Mouse (Mus musculus): ENCODE measurements around the gene Olfr1392. TPM values are rescaled to one million over a fixed set of nuclear protein-coding genes. Genes with fewer than 3 reads are reported as not detected.
"Not testable (repeated sequence)": the region's sequence is repeated elsewhere in the genome, so short reads cannot be mapped to it uniquely, and the experiment has no call there.

Olfr1392 gene
- total RNA-seq, 2 experiments from 2014 or later, result not detected

- peak; percentile 82 for TF ChIP-seq CTCF (IDR thresholded peaks at IDR 0.05)
- H3K4me3 ChIP-seq, result no peak overlapping the region
- intact Hi-C loops (cut with DNase I), result loop anchor here (1.0 kb wide), 1 partner anchor 81 kb away; no protein-coding TSS in a partner anchor
- H3K27ac ChIP-seq, result no peak overlapping the region
- DNase-seq, result peak; percentile 34
Observed at GRCm38 (mm10) chr11:49271334-49271733, 13.7 kb upstream of the Olfr1392 start.

- no peak for TF ChIP-seq CTCF (IDR thresholded peaks at IDR 0.05)
- DNase-seq, result no peak
- H3K4me3 ChIP-seq, result no peak overlapping the region
- intact Hi-C loops (cut with DNase I), result no loop called here
- no peak overlapping the region for H3K27ac ChIP-seq
Observed at GRCm38 (mm10) chr11:49273834-49274519, 11.1 kb upstream of the Olfr1392 start.

- no peak within 1 kb of the TSS for H3K27ac ChIP-seq
- intact Hi-C loops (cut with DNase I), result no loop called here
- no peak for DNase-seq
- TF ChIP-seq CTCF (IDR thresholded peaks at IDR 0.05), result no peak
- no peak within 1 kb of the TSS for H3K4me3 ChIP-seq
Observed at GRCm38 (mm10) chr11:49278222-49278621, 6.9 kb upstream of the Olfr1392 start, which contains the start of gene Olfr1393. TSS of gene Olfr1393 (plus strand) at chr11:49278304.

- no peak for DNase-seq
- Histone ChIP-seq H3K4me3 (no peak overlapping the region), H3K27ac (no peak overlapping the region)
- intact Hi-C loops (cut with DNase I), result no loop called here
- no peak for TF ChIP-seq CTCF (IDR thresholded peaks at IDR 0.05)
Observed at GRCm38 (mm10) chr11:49287251-49287650, 2.2 kb downstream of the Olfr1392 start.

GRCm38 (mm10) chr11:49292777-49293176, 7.7 kb downstream of the Olfr1392 start:
- Histone ChIP-seq H3K27ac (no peak overlapping the region), H3K4me3 (no peak overlapping the region)
- DNase-seq, result no peak
- no peak for TF ChIP-seq CTCF (IDR thresholded peaks at IDR 0.05)
- intact Hi-C loops (cut with DNase I), result no loop called here

- DNase-seq, result no peak
- no peak within 1 kb of the TSS for H3K4me3 ChIP-seq
- H3K27ac ChIP-seq, result no peak within 1 kb of the TSS
- intact Hi-C loops (cut with DNase I), result no loop called here
- TF ChIP-seq CTCF (IDR thresholded peaks at IDR 0.05), result no peak
Observed at GRCm38 (mm10) chr11:49304441-49304840, 19.4 kb downstream of the Olfr1392 start, which contains the start of gene Olfr10. TSS of gene Olfr10 (plus strand) at chr11:49304741.

GRCm38 (mm10) chr11:49308547-49308946, 23.5 kb downstream of the Olfr1392 start:
- intact Hi-C loops (cut with DNase I); H3K27ac ChIP-seq; H3K4me3 ChIP-seq; DNase-seq: not testable (repeated sequence)

- TF ChIP-seq CTCF (IDR thresholded peaks at IDR 0.05), result no peak
- DNase-seq, result no peak
- intact Hi-C loops (cut with DNase I), result no loop called here
Observed at GRCm38 (mm10) chr11:49322442-49322841, 37.4 kb downstream of the Olfr1392 start, which contains the start of gene Olfr1391. TSS of gene Olfr1391 (plus strand) at chr11:49322742.

GRCm38 (mm10) chr11:49326726-49327125, 41.6 kb downstream of the Olfr1392 start:
- Histone ChIP-seq H3K27ac (no peak overlapping the region), H3K4me3 (no peak overlapping the region)
- intact Hi-C loops (cut with DNase I), result no loop called here
- no peak for DNase-seq
- TF ChIP-seq CTCF (IDR thresholded peaks at IDR 0.05), result no peak

More at GRCm38 (mm10) chr11:49322442-49322841, 37.4 kb downstream of the Olfr1392 start, which contains the start of gene Olfr1391:
- no peak within 1 kb of the TSS for H3K4me3 ChIP-seq
- H3K27ac ChIP-seq, result no peak within 1 kb of the TSS

- TF ChIP-seq CTCF (IDR thresholded peaks at IDR 0.05), result no peak
- no peak overlapping the region for H3K4me3 ChIP-seq
- no peak overlapping the region for H3K27ac ChIP-seq
- DNase-seq, result no peak
- intact Hi-C loops (cut with DNase I), result no loop called here
Observed at GRCm38 (mm10) chr11:49329686-49330085, 44.6 kb downstream of the Olfr1392 start.

GRCm38 (mm10) chr11:49334888-49335287, 49.8 kb downstream of the Olfr1392 start, which contains the start of gene Olfr1390:
TSS of gene Olfr1390 (plus strand) at chr11:49335188.
- H3K27ac ChIP-seq, result no peak within 1 kb of the TSS
- no peak within 1 kb of the TSS for H3K4me3 ChIP-seq
- no peak for TF ChIP-seq CTCF (IDR thresholded peaks at IDR 0.05)
- no peak for DNase-seq
- intact Hi-C loops (cut with DNase I), result no loop called here

GRCm38 (mm10) chr11:49337150-49337832, 52.2 kb downstream of the Olfr1392 start:
- Histone ChIP-seq H3K4me3 (no peak overlapping the region), H3K27ac (no peak overlapping the region)
- intact Hi-C loops (cut with DNase I), result no loop called here
- no peak for TF ChIP-seq CTCF (IDR thresholded peaks at IDR 0.05)
- DNase-seq, result no peak

Other genes starting within 250 kb of the Olfr1392 start
- gene 9930111J21Rik2, start 234.0 kb upstream of the Olfr1392 start, total RNA-seq (2021), result 1 to 10 TPM; 1.0 to 2.5 TPM
- 1 to 10 TPM in 1 of 2 experiments, under 1 TPM in 1; 0.66 to 1.3 TPM for gene Tgtp2, start 221.1 kb upstream of the Olfr1392 start, total RNA-seq (2021)
- under 1 TPM; 0.84 TPM for gene Ifi47, start 208.7 kb upstream of the Olfr1392 start, total RNA-seq (2021)
- not detected for gene Olfr1396, start 170.4 kb upstream of the Olfr1392 start, total RNA-seq (2021)
- not detected for gene Olfr1395, start 143.0 kb upstream of the Olfr1392 start, total RNA-seq (2021)
- gene Olfr1394, start 130.9 kb upstream of the Olfr1392 start, total RNA-seq (2021), result not detected
- gene Btnl9, start 98.1 kb upstream of the Olfr1392 start, total RNA-seq (2021), result 1 to 10 TPM in 1 of 2 experiments, under 1 TPM in 1; 0.97 to 3.6 TPM
- 10 to 100 TPM; 25.8 to 32.6 TPM for gene Zfp62, start 82.0 kb upstream of the Olfr1392 start, total RNA-seq (2021)
- 10 to 100 TPM; 42.0 to 48.0 TPM for gene Mgat1, start 41.1 kb upstream of the Olfr1392 start, total RNA-seq (2021)
- not detected for gene Olfr1393, start 7.0 kb upstream of the Olfr1392 start, total RNA-seq (2021)
- gene Olfr10, start 19.5 kb downstream of the Olfr1392 start, total RNA-seq (2021), result not detected
- not detected for gene Olfr1391, start 37.5 kb downstream of the Olfr1392 start, total RNA-seq (2021)
- not detected for gene Olfr1390, start 49.9 kb downstream of the Olfr1392 start, total RNA-seq (2021)
- not detected for gene Olfr1389, start 137.8 kb downstream of the Olfr1392 start, total RNA-seq (2021)
- gene Olfr1388, start 151.3 kb downstream of the Olfr1392 start, total RNA-seq (2021), result under 1 TPM in 1 of 2 experiments, not detected in 1; 0.13 TPM
- not detected for gene Olfr1387, start 170.1 kb downstream of the Olfr1392 start, total RNA-seq (2021)
- not detected for gene Olfr1386, start 179.8 kb downstream of the Olfr1392 start, total RNA-seq (2021)
- gene Olfr1385, start 203.8 kb downstream of the Olfr1392 start, total RNA-seq (2021), result not detected
- gene Olfr1384, start 221.4 kb downstream of the Olfr1392 start, total RNA-seq (2021), result not detected
- gene Olfr1383, start 234.4 kb downstream of the Olfr1392 start, total RNA-seq (2021), result under 1 TPM in 1 of 2 experiments, not detected in 1; 0.28 TPM
- gene Olfr1382, start 243.0 kb downstream of the Olfr1392 start, total RNA-seq (2021), result not detected